Mouse (Mus musculus): ENCODE data around the gene Tbl3. TPM values are rescaled to one million over a fixed set of nuclear protein-coding genes. Genes with fewer than 3 reads are reported as not detected.

Gene Tbl3
- polyA plus RNA-seq, 1 experiment from 2014 or later = 83.7 TPM

DNA sequence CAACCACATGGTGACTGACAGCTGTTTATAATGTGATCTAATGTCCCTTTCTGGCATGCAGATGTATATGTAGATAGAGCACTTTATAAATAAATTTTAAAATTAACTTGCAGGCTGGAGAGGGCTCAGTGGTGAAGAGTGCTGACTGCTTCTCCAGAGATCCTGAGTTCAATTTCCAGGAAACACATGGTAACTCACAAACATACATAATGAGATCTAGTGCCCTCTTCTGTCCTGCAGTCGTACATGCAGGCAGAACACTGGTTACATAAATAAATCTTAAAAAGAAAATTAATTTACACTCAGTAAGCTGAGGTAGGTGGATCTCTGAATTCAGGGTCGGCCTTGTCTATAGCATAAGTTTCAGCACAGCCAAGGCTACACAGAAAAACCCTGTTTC lies 1.2 kb upstream of the Tbl3 start:
- no peak overlapping the region for H3K4me3 ChIP-seq (ENCODE audit: low read depth, low read length)
- H3K9ac ChIP-seq (ENCODE audit: low read depth, low read length) = no peak overlapping the region
- peaks cover 13% of the 10 kb centered on the region; the same call in 1 of the 2 replicates for H3K36me3 ChIP-seq (ENCODE audit: control insufficient read depth, insufficient read depth, low read length)
- WGBS = 35% methylated on average over 2 of the region's 2 CpGs
- no peaks in the 10 kb centered on the region for H3K9me3 ChIP-seq (ENCODE audit: control insufficient read depth, low read length)
- H3K4me2 ChIP-seq (replicated peaks; ENCODE audit: low read depth, low read length) = no peak overlapping the region
- no peaks in the 10 kb centered on the region; the same call in 1 of the 2 replicates for H3K4me1 ChIP-seq (replicated peaks; ENCODE audit: control insufficient read depth, insufficient read depth, low read length)
- no peaks in the 10 kb centered on the region for H3K27me3 ChIP-seq (ENCODE audit: control insufficient read depth, insufficient read depth, low read length)
- no peak for ATAC-seq (ENCODE audit: low FRiP score)
- H3K27ac ChIP-seq (ENCODE audit: low read depth, low read length) = no peak overlapping the region
- DNase-seq (ENCODE audit: low spot score) = no peak

DNA sequence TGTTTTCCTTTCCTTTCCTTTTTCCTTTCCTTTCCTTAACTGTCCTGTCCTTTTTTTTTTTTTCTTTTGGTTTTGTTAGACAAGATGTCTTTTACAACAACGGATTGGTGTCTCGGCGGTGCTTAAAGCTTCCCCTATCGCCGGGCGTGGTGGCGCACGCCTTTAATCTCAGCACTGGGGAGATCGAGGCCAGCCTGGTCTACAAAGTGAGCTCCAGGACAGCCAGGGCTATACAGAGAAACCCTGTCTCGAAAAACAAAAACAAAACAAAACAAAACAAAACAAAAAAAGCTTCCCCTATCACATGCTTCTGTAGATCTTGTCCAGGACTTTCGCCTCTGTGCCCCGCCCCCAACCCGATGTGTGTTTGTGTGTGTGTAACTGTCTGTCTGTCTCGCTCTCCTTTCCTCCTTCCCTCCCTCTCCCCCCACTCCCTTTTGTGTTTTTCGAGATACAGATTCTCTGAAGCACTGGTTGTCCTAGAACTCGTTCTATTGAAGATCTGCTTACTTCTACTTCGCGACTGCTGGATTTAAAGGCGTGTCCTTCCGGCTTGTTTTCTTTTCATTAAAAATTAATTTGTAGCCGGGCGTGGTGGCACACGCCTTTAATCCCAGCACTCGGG lies 453 bp upstream of the Tbl3 start:
- peak; percentile 63 for ATAC-seq (ENCODE audit: low FRiP score)

DNA sequence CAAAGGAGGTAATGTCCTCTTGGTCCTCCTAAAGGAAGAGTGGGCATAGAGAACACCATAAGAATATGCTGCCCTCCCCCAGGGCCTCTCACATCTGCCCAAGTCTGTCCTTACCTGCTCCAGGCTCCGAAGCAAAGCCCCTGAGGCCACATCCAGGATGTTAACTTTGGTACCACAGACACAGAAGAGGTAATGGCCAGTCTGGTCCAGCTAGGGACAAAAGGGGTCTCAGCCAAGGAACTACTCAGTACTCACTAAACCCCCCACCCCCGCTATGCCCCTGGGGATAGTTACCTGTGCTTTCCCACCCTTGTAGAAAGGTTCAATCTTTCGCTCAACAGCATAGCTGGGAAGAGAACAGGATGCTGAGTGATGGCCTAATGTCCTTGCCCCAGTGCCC lies 1.6 kb downstream of the Tbl3 start:
- 95% methylated on average over 3 of the region's 3 CpGs for WGBS
- Histone ChIP-seq H3K4me1 (replicated peaks; ENCODE audit: control insufficient read depth, insufficient read depth, low read length) (no peaks in the 10 kb centered on the region; the same call in 1 of the 2 replicates), H3K36me3 (ENCODE audit: control insufficient read depth, insufficient read depth, low read length) (peaks cover 21% of the 10 kb centered on the region; the same call in 1 of the 2 replicates), H3K9ac (ENCODE audit: low read depth, low read length) (no peak overlapping the region), H3K4me2 (replicated peaks; ENCODE audit: low read depth, low read length) (no peak overlapping the region), H3K27me3 (ENCODE audit: control insufficient read depth, insufficient read depth, low read length) (no peaks in the 10 kb centered on the region), H3K4me3 (ENCODE audit: low read depth, low read length) (no peak overlapping the region), H3K27ac (ENCODE audit: low read depth, low read length) (no peak overlapping the region), H3K9me3 (ENCODE audit: control insufficient read depth, low read length) (no peaks in the 10 kb centered on the region)
- DNase-seq (ENCODE audit: low spot score) = no peak
- ATAC-seq (ENCODE audit: low FRiP score) = no peak

More for the DNA sequence above, 453 bp upstream of the Tbl3 start:
- no peak for DNase-seq (ENCODE audit: low spot score)
- 6% methylated on average over 24 of the region's 24 CpGs for WGBS
- peak overlapping the region; percentile 55 for H3K4me2 ChIP-seq (replicated peaks; ENCODE audit: low read depth, low read length)
- peak overlapping the region; percentile 51 for H3K9ac ChIP-seq (ENCODE audit: low read depth, low read length)
- H3K4me1 ChIP-seq (replicated peaks; ENCODE audit: control insufficient read depth, insufficient read depth, low read length) = no peaks in the 10 kb centered on the region; the same call in 1 of the 2 replicates
- H3K27me3 ChIP-seq (ENCODE audit: control insufficient read depth, insufficient read depth, low read length) = no peaks in the 10 kb centered on the region
- H3K36me3 ChIP-seq (ENCODE audit: control insufficient read depth, insufficient read depth, low read length) = peaks cover 13% of the 10 kb centered on the region; the same call in 1 of the 2 replicates
- H3K9me3 ChIP-seq (ENCODE audit: control insufficient read depth, low read length) = no peaks in the 10 kb centered on the region
- H3K4me3 ChIP-seq (ENCODE audit: low read depth, low read length) = peak overlapping the region; percentile 42
- 0 out of 2 replicates have a peak overlapping the region, but pooled peaks have one; percentile 27 for H3K27ac ChIP-seq (ENCODE audit: low read depth, low read length)

DNA sequence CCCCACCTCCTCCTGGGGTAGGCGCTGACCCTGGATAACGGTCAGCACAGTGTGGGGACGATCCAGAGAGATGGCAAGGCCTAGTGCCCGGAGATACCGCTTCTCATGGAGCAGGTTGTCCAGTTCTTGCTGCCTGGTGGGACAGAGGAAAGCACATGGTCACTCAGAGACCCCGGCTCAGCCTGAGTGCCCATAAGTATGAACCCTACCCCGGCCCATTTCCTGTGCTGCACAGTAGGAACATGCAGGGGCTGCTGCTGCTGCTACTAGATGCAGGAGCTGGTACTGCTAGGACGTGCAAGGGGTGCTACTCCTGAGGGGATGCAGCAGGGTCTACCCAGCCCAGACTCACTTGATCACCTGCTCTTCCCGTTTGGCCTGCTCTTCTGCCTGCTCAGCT lies 6.2 kb downstream of the Tbl3 start:
- H3K4me2 ChIP-seq (replicated peaks; ENCODE audit: low read depth, low read length) = no peak overlapping the region
- H3K27me3 ChIP-seq (ENCODE audit: control insufficient read depth, insufficient read depth, low read length) = no peaks in the 10 kb centered on the region

DNA sequence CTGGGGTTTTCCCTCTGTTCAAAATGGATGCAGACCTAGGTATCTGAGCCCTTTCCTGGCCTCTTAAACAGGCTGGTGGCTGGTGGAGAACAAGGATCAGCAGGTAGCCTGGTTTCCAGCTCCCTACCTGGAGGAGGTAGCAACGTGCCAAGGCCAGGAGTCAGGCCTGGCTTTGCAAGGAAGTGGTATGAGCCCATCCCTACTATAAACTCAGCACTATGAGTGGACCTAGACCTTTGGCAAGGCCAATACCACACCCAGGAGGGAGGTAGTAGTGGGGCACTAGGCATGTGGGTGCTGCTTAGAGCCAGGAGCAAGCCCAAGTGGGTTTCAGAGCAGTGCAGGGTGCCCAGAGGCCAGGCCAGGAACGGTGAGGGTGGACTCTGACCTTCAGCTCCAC lies 8.0 kb downstream of the Tbl3 start:
- WGBS = 88% methylated on average over 2 of the region's 2 CpGs
- DNase-seq (ENCODE audit: low spot score) (no peak), ATAC-seq (ENCODE audit: low FRiP score) (no peak)
- no peaks in the 10 kb centered on the region; the same call in 1 of the 2 replicates for H3K4me1 ChIP-seq (replicated peaks; ENCODE audit: control insufficient read depth, insufficient read depth, low read length)
- no peak overlapping the region for H3K4me2 ChIP-seq (replicated peaks; ENCODE audit: low read depth, low read length)
- no peaks in the 10 kb centered on the region for H3K27me3 ChIP-seq (ENCODE audit: control insufficient read depth, insufficient read depth, low read length)
- H3K9me3 ChIP-seq (ENCODE audit: control insufficient read depth, low read length) = no peaks in the 10 kb centered on the region
- peaks cover 12% of the 10 kb centered on the region; the same call in 1 of the 2 replicates for H3K36me3 ChIP-seq (ENCODE audit: control insufficient read depth, insufficient read depth, low read length)
- no peak overlapping the region for H3K27ac ChIP-seq (ENCODE audit: low read depth, low read length)
- H3K4me3 ChIP-seq (ENCODE audit: low read depth, low read length) = no peak overlapping the region
- H3K9ac ChIP-seq (ENCODE audit: low read depth, low read length) = no peak overlapping the region

More for the DNA sequence above, 6.2 kb downstream of the Tbl3 start:
- H3K27ac ChIP-seq (ENCODE audit: low read depth, low read length) = no peak overlapping the region
- ATAC-seq (ENCODE audit: low FRiP score) = no peak
- no peak for DNase-seq (ENCODE audit: low spot score)
- H3K4me3 ChIP-seq (ENCODE audit: low read depth, low read length) = no peak overlapping the region
- 90% methylated on average over 9 of the region's 9 CpGs for WGBS
- 0 out of 2 replicates have a peak overlapping the region, but pooled peaks have one; percentile 5 for H3K9ac ChIP-seq (ENCODE audit: low read depth, low read length)
- peaks cover 21% of the 10 kb centered on the region; the same call in 1 of the 2 replicates for H3K36me3 ChIP-seq (ENCODE audit: control insufficient read depth, insufficient read depth, low read length)
- no peaks in the 10 kb centered on the region for H3K9me3 ChIP-seq (ENCODE audit: control insufficient read depth, low read length)
- H3K4me1 ChIP-seq (replicated peaks; ENCODE audit: control insufficient read depth, insufficient read depth, low read length) = no peaks in the 10 kb centered on the region

DNA sequence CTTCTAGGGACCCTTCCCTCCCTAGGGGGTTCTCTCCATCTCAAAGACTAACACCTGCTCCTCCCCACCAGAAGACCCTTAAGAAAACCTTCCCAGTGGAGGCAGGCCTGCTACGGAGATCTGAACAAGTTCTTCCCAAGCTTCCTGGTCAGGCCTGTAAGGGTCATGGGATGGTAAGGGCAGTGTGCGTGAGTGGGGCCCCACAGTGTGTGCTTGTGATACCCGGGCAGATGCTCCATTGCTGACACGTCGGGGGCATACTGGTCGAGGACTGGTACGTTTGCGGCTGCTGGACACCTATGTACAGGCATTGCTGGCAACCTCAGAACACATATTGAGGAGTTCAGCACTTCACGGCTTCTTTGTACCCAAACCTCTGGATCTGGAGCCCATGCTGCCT lies 8.7 kb downstream of the Tbl3 start:
- Histone ChIP-seq H3K36me3 (ENCODE audit: control insufficient read depth, insufficient read depth, low read length) (peaks cover 8% of the 10 kb centered on the region; the same call in 1 of the 2 replicates), H3K4me2 (replicated peaks; ENCODE audit: low read depth, low read length) (no peak overlapping the region), H3K27ac (ENCODE audit: low read depth, low read length) (no peak overlapping the region), H3K9me3 (ENCODE audit: control insufficient read depth, low read length) (no peaks in the 10 kb centered on the region), H3K27me3 (ENCODE audit: control insufficient read depth, insufficient read depth, low read length) (no peaks in the 10 kb centered on the region), H3K9ac (ENCODE audit: low read depth, low read length) (no peak overlapping the region), H3K4me3 (ENCODE audit: low read depth, low read length) (no peak overlapping the region), H3K4me1 (replicated peaks; ENCODE audit: control insufficient read depth, insufficient read depth, low read length) (no peaks in the 10 kb centered on the region; the same call in 1 of the 2 replicates)
- whole genome bisulfite sequencing = 61% methylated on average over 9 of the region's 9 CpGs
- no peak for DNase-seq (ENCODE audit: low spot score)
- no peak for ATAC-seq (ENCODE audit: low FRiP score)

DNA sequence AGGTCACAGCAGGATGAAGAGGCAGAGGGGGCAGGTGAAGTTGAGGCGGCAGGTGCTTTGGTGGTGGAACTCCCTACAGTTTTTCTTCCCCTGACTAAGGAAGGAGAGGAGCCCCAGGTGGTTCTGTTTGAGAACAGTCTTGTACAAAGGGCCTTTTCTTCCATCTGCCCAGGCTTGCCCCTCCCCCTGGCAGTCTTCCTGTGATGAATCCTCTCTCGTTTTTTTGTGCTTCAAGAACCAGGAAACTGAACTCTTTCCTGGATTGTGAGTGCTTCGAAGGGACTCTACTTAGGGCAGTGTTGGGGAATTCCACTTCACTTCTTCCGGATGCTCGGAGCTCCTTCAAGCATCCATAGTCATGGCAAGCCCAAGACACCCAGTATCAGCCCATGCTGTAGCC lies 9.5 kb downstream of the Tbl3 start:
- H3K4me2 ChIP-seq (replicated peaks; ENCODE audit: low read depth, low read length) = no peak overlapping the region
- H3K27ac ChIP-seq (ENCODE audit: low read depth, low read length) = no peak overlapping the region
- H3K27me3 ChIP-seq (ENCODE audit: control insufficient read depth, insufficient read depth, low read length) = no peaks in the 10 kb centered on the region
- no peaks in the 10 kb centered on the region for H3K9me3 ChIP-seq (ENCODE audit: control insufficient read depth, low read length)
- 11% methylated on average over 5 of the region's 5 CpGs for WGBS
- DNase-seq (ENCODE audit: low spot score) (no peak), ATAC-seq (ENCODE audit: low FRiP score) (no peak)
- peaks cover 8% of the 10 kb centered on the region; the same call in 1 of the 2 replicates for H3K36me3 ChIP-seq (ENCODE audit: control insufficient read depth, insufficient read depth, low read length)
- no peaks in the 10 kb centered on the region; the same call in 1 of the 2 replicates for H3K4me1 ChIP-seq (replicated peaks; ENCODE audit: control insufficient read depth, insufficient read depth, low read length)
- no peak overlapping the region for H3K4me3 ChIP-seq (ENCODE audit: low read depth, low read length)
- no peak overlapping the region for H3K9ac ChIP-seq (ENCODE audit: low read depth, low read length)

DNA sequence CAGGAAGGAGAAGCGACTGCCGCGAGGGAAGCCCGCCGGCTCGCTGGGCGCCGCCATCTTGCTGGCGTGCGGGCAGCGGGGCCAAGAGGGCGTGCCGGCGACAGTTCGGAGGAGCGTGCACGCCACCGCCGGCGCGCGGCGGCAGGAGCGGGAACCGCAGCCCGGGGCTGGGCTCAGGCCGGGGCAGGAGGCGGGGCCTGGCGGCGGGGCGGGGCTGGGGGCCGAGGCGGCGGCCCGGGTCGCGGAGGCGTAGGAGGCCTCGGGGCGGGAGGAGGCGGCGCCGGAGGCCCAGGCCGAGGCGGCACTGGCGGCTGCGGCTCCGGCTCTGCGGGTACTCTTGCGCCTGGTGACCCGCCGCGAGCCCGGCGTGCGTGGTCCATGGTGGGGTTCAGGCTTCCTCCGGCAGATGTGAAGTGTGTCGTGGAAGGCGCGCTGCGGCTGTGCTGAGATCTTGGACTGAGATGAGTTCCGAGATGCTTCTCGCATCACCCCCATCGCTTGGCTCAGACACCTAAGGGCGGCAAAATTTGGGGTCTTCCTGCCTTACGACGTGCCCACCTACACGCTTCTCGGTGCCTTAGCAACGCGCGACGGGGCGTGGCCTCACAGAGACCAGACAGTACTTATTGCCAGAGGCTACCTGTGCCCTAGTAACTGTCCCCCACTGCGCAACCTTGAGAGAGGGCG lies 11.3 kb downstream of the Tbl3 start, which contains the start of the genes Gfer and Noxo1:
Gene Gfer, minus strand, starts transcription at position 146 of the 687 bp plus-strand sequence.
Gene Noxo1, plus strand, starts transcription at position 224 of the 687 bp plus-strand sequence.
- H3K27me3 ChIP-seq (ENCODE audit: control insufficient read depth, insufficient read depth, low read length) = no peaks in the 10 kb centered on the region
- H3K4me3 ChIP-seq (ENCODE audit: low read depth, low read length) = peak within 1 kb of the TSS; percentile 88
- peak; percentile 91 for ATAC-seq (ENCODE audit: low FRiP score)
- H3K9ac ChIP-seq (ENCODE audit: low read depth, low read length) = peak within 1 kb of the TSS; percentile 89
- DNase-seq (ENCODE audit: low spot score) = peak; percentile 89
- peak within 1 kb of the TSS; percentile 83 for H3K27ac ChIP-seq (ENCODE audit: low read depth, low read length)
- H3K4me2 ChIP-seq (replicated peaks; ENCODE audit: low read depth, low read length) = peak within 1 kb of the TSS; percentile 80
- H3K4me1 ChIP-seq (replicated peaks; ENCODE audit: control insufficient read depth, insufficient read depth, low read length) = no peaks in the 10 kb centered on the region; the same call in 1 of the 2 replicates
- H3K9me3 ChIP-seq (ENCODE audit: control insufficient read depth, low read length) = no peaks in the 10 kb centered on the region
- H3K36me3 ChIP-seq (ENCODE audit: control insufficient read depth, insufficient read depth, low read length) = peaks cover 2% of the 10 kb centered on the region; the same call in 1 of the 2 replicates
- WGBS = under 1% methylated on average over 55 of the region's 76 CpGs

Data from hindbrain, embryonic 11.5 days (tissue).